Mouse (Mus musculus): ENCODE results near the gene Gbgt1. TPM values are rescaled to one million over a fixed set of nuclear protein-coding genes. Genes with fewer than 3 reads are reported as not detected.
A peak's percentile ranks its signal among the peaks of the same experiment; 100 is the strongest.

Gene Gbgt1
- polyA plus RNA-seq, 1 experiment from 2014 or later: 1.2 TPM

GRCm38 (mm10) chr2:28522166-28522565 is 25.5 kb downstream of the Gbgt1 start:
- WGBS: 85% methylated on average over 4 of the region's 4 CpGs
- ATAC-seq (ENCODE audit: low FRiP score): no peak

GRCm38 (mm10) chr2:28523643-28524117 is 27.0 kb downstream of the Gbgt1 start:
- H3K4me1 ChIP-seq: peaks cover 95% of the 10 kb centered on the region

More at GRCm38 (mm10) chr2:28522166-28522565, 25.5 kb downstream of the Gbgt1 start:
- Histone ChIP-seq H3K9me3 (replicated peaks) (no peaks in the 10 kb centered on the region), H3K4me2 (no peak overlapping the region), H3K9ac (replicated peaks) (no peak overlapping the region), H3K4me3 (replicated peaks) (no peak overlapping the region), H3K4me1 (peaks cover 95% of the 10 kb centered on the region), H3K27me3 (replicated peaks) (no peaks in the 10 kb centered on the region), H3K27ac (replicated peaks) (no peak overlapping the region), H3K36me3 (peaks cover 4% of the 10 kb centered on the region; the same call in 1 of the 2 replicates)

GRCm38 (mm10) chr2:28524406-28524805 is 27.7 kb downstream of the Gbgt1 start:
- peak overlapping the region; percentile 63; the same call in 1 of the 2 replicates for H3K27ac ChIP-seq (replicated peaks)
- no peak overlapping the region for H3K4me2 ChIP-seq
- H3K27me3 ChIP-seq (replicated peaks): no peaks in the 10 kb centered on the region
- H3K9me3 ChIP-seq (replicated peaks): no peaks in the 10 kb centered on the region
- peaks cover 95% of the 10 kb centered on the region for H3K4me1 ChIP-seq
- H3K9ac ChIP-seq (replicated peaks): no peak overlapping the region
- H3K36me3 ChIP-seq: peaks cover 4% of the 10 kb centered on the region; the same call in 1 of the 2 replicates
- ATAC-seq (ENCODE audit: low FRiP score): no peak
- no peak overlapping the region for H3K4me3 ChIP-seq (replicated peaks)
- 83% methylated on average over 10 of the region's 10 CpGs for WGBS

More at GRCm38 (mm10) chr2:28523643-28524117, 27.0 kb downstream of the Gbgt1 start:
- Histone ChIP-seq H3K27me3 (replicated peaks) (no peaks in the 10 kb centered on the region), H3K9me3 (replicated peaks) (no peaks in the 10 kb centered on the region), H3K27ac (replicated peaks) (peak overlapping the region; percentile 63), H3K9ac (replicated peaks) (no peak overlapping the region), H3K4me3 (replicated peaks) (no peak overlapping the region), H3K4me2 (no peak overlapping the region), H3K36me3 (peaks cover 4% of the 10 kb centered on the region; the same call in 1 of the 2 replicates)
- 5% methylated on average over 5 of the region's 5 CpGs for WGBS
- ATAC-seq (ENCODE audit: low FRiP score): peak; percentile 56

GRCm38 (mm10) chr2:28525219-28525942 is 28.7 kb downstream of the Gbgt1 start:
- no peak overlapping the region for H3K4me2 ChIP-seq
- peak overlapping the region; percentile 34; the same call in 1 of the 2 replicates for H3K9ac ChIP-seq (replicated peaks)
- WGBS: 12% methylated on average over 11 of the region's 11 CpGs
- no peaks in the 10 kb centered on the region for H3K9me3 ChIP-seq (replicated peaks)
- ATAC-seq (ENCODE audit: low FRiP score): peak; percentile 14; the same call in 1 of the 2 replicates
- peak overlapping the region; percentile 70 for H3K27ac ChIP-seq (replicated peaks)
- H3K4me1 ChIP-seq: peaks cover 97% of the 10 kb centered on the region
- no peaks in the 10 kb centered on the region for H3K27me3 ChIP-seq (replicated peaks)
- peaks cover 4% of the 10 kb centered on the region; the same call in 1 of the 2 replicates for H3K36me3 ChIP-seq
- H3K4me3 ChIP-seq (replicated peaks): no peak overlapping the region

GRCm38 (mm10) chr2:28525943-28526876 is 29.5 kb downstream of the Gbgt1 start:
- no peaks in the 10 kb centered on the region for H3K27me3 ChIP-seq (replicated peaks)
- H3K9me3 ChIP-seq (replicated peaks): no peaks in the 10 kb centered on the region
- peak overlapping the region; percentile 70 for H3K27ac ChIP-seq (replicated peaks)
- no peak overlapping the region for H3K4me3 ChIP-seq (replicated peaks)
- WGBS: 38% methylated on average over 12 of the region's 12 CpGs
- H3K9ac ChIP-seq (replicated peaks): peak overlapping the region; percentile 14; the same call in 1 of the 2 replicates
- H3K4me2 ChIP-seq: no peak overlapping the region
- ATAC-seq (ENCODE audit: low FRiP score): no peak
- H3K36me3 ChIP-seq: peaks cover 4% of the 10 kb centered on the region; the same call in 1 of the 2 replicates
- H3K4me1 ChIP-seq: peaks cover 97% of the 10 kb centered on the region

- Histone ChIP-seq H3K4me2 (no peak overlapping the region), H3K9ac (replicated peaks) (no peak overlapping the region), H3K9me3 (replicated peaks) (no peaks in the 10 kb centered on the region), H3K4me1 (peaks cover 97% of the 10 kb centered on the region), H3K36me3 (no peaks in the 10 kb centered on the region), H3K4me3 (replicated peaks) (no peak overlapping the region), H3K27ac (replicated peaks) (no peak overlapping the region), H3K27me3 (replicated peaks) (no peaks in the 10 kb centered on the region)
- 88% methylated on average over 20 of the region's 20 CpGs for WGBS
- ATAC-seq (ENCODE audit: low FRiP score): no peak
Measured at GRCm38 (mm10) chr2:28527436-28528353, 31.0 kb downstream of the Gbgt1 start.

- WGBS: 92% methylated on average over 7 of the region's 7 CpGs
- H3K27ac ChIP-seq (replicated peaks): no peak overlapping the region
Measured at GRCm38 (mm10) chr2:28528354-28528730, 31.7 kb downstream of the Gbgt1 start.

GRCm38 (mm10) chr2:28529856-28530255 is 33.2 kb downstream of the Gbgt1 start:
- no peak overlapping the region for H3K4me2 ChIP-seq
- H3K27me3 ChIP-seq (replicated peaks): no peaks in the 10 kb centered on the region
- no peaks in the 10 kb centered on the region for H3K36me3 ChIP-seq
- H3K27ac ChIP-seq (replicated peaks): peak overlapping the region; percentile 15; the same call in 1 of the 2 replicates
- WGBS: 65% methylated on average over 4 of the region's 4 CpGs
- peaks cover 98% of the 10 kb centered on the region for H3K4me1 ChIP-seq
- H3K4me3 ChIP-seq (replicated peaks): no peak overlapping the region
- no peaks in the 10 kb centered on the region for H3K9me3 ChIP-seq (replicated peaks)
- no peak for ATAC-seq (ENCODE audit: low FRiP score)
- H3K9ac ChIP-seq (replicated peaks): no peak overlapping the region

More at GRCm38 (mm10) chr2:28528354-28528730, 31.7 kb downstream of the Gbgt1 start:
- H3K27me3 ChIP-seq (replicated peaks): no peaks in the 10 kb centered on the region
- ATAC-seq (ENCODE audit: low FRiP score): no peak
- H3K9me3 ChIP-seq (replicated peaks): no peaks in the 10 kb centered on the region
- H3K4me1 ChIP-seq: peaks cover 98% of the 10 kb centered on the region
- H3K4me3 ChIP-seq (replicated peaks): no peak overlapping the region
- H3K9ac ChIP-seq (replicated peaks): no peak overlapping the region
- H3K36me3 ChIP-seq: no peaks in the 10 kb centered on the region
- H3K4me2 ChIP-seq: no peak overlapping the region

GRCm38 (mm10) chr2:28530311-28530710 is 33.6 kb downstream of the Gbgt1 start:
- no peak overlapping the region for H3K9ac ChIP-seq (replicated peaks)
- H3K27ac ChIP-seq (replicated peaks): peak overlapping the region; percentile 15; the same call in 1 of the 2 replicates
- no peak for ATAC-seq (ENCODE audit: low FRiP score)

GRCm38 (mm10) chr2:28532938-28533771 is 36.5 kb downstream of the Gbgt1 start:
- H3K9me3 ChIP-seq (replicated peaks): no peaks in the 10 kb centered on the region
- 3% methylated on average over 49 of the region's 49 CpGs for WGBS
- H3K27ac ChIP-seq (replicated peaks): peak overlapping the region; percentile 82
- peaks cover 98% of the 10 kb centered on the region for H3K4me1 ChIP-seq
- peak overlapping the region; percentile 80 for H3K4me2 ChIP-seq
- peak overlapping the region; percentile 73 for H3K9ac ChIP-seq (replicated peaks)
- ATAC-seq (ENCODE audit: low FRiP score): peak; percentile 94
- peak overlapping the region; percentile 61 for H3K4me3 ChIP-seq (replicated peaks)
- H3K36me3 ChIP-seq: no peaks in the 10 kb centered on the region
- H3K27me3 ChIP-seq (replicated peaks): no peaks in the 10 kb centered on the region

More at GRCm38 (mm10) chr2:28530311-28530710, 33.6 kb downstream of the Gbgt1 start:
- no peak overlapping the region for H3K4me2 ChIP-seq
- H3K4me1 ChIP-seq: peaks cover 98% of the 10 kb centered on the region
- H3K36me3 ChIP-seq: no peaks in the 10 kb centered on the region
- no peaks in the 10 kb centered on the region for H3K9me3 ChIP-seq (replicated peaks)
- 55% methylated on average over 7 of the region's 7 CpGs for WGBS
- no peaks in the 10 kb centered on the region for H3K27me3 ChIP-seq (replicated peaks)
- H3K4me3 ChIP-seq (replicated peaks): no peak overlapping the region
